In the genomic region with DNA sequence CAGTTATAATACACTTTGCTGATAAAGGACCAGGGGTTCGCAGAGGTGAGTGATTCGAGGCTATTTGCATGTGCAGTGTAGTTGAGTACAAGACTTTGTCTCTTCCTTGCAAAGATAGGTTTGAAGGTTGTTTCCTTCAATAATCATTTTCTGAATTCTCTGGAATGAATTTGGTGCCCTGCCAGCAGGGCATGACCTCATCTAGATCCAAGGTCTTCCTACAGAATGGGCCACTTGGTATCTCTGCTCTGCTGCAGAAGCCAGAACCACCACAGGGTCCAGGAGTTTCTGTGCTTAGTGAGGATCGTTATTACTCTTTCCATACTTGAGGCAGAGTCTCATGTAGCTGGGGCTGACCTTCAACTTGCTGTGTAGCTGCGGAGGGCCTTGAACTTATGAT, we compare ENCODE assay signal across 22 mouse cellular contexts. TPM values are rescaled to one million over a fixed set of nuclear protein-coding genes. Genes with fewer than 3 reads are reported as not detected.
"Had no signal": no experiment of that assay in that cellular context is flagged by ENCODE, and none has a peak within 500 bp of the region (broad histone marks: within the 10 kb centered on the region; RNA-seq: fewer than 3 reads in every experiment).

No protein-coding gene starts in this region.

- DNase-seq: gastrocnemius, adult 2 months; gastrocnemius, postnatal 10 days; gastrocnemius, postnatal 36 days; heart, adult 18-20 months; heart, postnatal 14 days; heart, postnatal 36 days; kidney, adult 18-20 months; kidney, adult 8-10 months; kidney, postnatal 10 days; kidney, postnatal 25 days; kidney, postnatal 4 days; liver; liver, embryonic 13.5 days; liver, postnatal 0 days had no signal

RNA-seq across cellular contexts. Expression of a gene that starts 1.8 kb away (rescaled TPM):
- total RNA-seq: gastrocnemius, adult 2 months; gastrocnemius, postnatal 36 days; heart, postnatal 14 days; heart, postnatal 36 days; hematopoietic stem cell, adult 5-6 weeks; hindbrain, postnatal 0 days; layer of hippocampus, adult 2 months; layer of hippocampus, postnatal 10 days; layer of hippocampus, postnatal 25 days; left cerebral cortex, adult 2 months; left cerebral cortex, postnatal 14 days; left cerebral cortex, postnatal 36 days had no signal

RNA-seq across cellular contexts. Expression of a gene that starts 26.4 kb away (rescaled TPM):
- total RNA-seq: gastrocnemius, adult 2 months; gastrocnemius, postnatal 10 days; gastrocnemius, postnatal 36 days; heart, adult 18-20 months; heart, postnatal 14 days; heart, postnatal 36 days; hematopoietic stem cell, adult 5-6 weeks; hindbrain, postnatal 0 days; layer of hippocampus, adult 2 months; layer of hippocampus, postnatal 10 days; layer of hippocampus, postnatal 25 days; left cerebral cortex, adult 2 months; left cerebral cortex, postnatal 14 days; left cerebral cortex, postnatal 36 days had no signal

RNA-seq across cellular contexts. Expression of a gene that starts 48.2 kb away (rescaled TPM):
- total RNA-seq: gastrocnemius, adult 2 months; gastrocnemius, postnatal 10 days; gastrocnemius, postnatal 36 days; heart, adult 18-20 months; heart, postnatal 14 days; heart, postnatal 36 days; hematopoietic stem cell, adult 5-6 weeks; hindbrain, postnatal 0 days; layer of hippocampus, adult 2 months; layer of hippocampus, postnatal 10 days; layer of hippocampus, postnatal 25 days; left cerebral cortex, adult 2 months; left cerebral cortex, postnatal 14 days; left cerebral cortex, postnatal 36 days had no signal

RNA-seq across cellular contexts. Expression of a gene that starts 55.9 kb away (rescaled TPM):
- total RNA-seq: gastrocnemius, adult 2 months; gastrocnemius, postnatal 10 days; gastrocnemius, postnatal 36 days; heart, adult 18-20 months; heart, postnatal 14 days; heart, postnatal 36 days; hematopoietic stem cell, adult 5-6 weeks; hindbrain, postnatal 0 days; layer of hippocampus, adult 2 months; layer of hippocampus, postnatal 10 days; layer of hippocampus, postnatal 25 days; left cerebral cortex, adult 2 months; left cerebral cortex, postnatal 14 days; left cerebral cortex, postnatal 36 days had no signal

RNA-seq across cellular contexts. Expression of a gene that starts 56.8 kb away (rescaled TPM):
- total RNA-seq: gastrocnemius, adult 2 months; heart, adult 18-20 months; heart, postnatal 36 days; hematopoietic stem cell, adult 5-6 weeks; hindbrain, postnatal 0 days; layer of hippocampus, adult 2 months; layer of hippocampus, postnatal 10 days; layer of hippocampus, postnatal 25 days; left cerebral cortex, adult 2 months; left cerebral cortex, postnatal 14 days; left cerebral cortex, postnatal 36 days had no signal
